8 mouse cellular contexts compared by ENCODE assay signal in the genomic region with DNA sequence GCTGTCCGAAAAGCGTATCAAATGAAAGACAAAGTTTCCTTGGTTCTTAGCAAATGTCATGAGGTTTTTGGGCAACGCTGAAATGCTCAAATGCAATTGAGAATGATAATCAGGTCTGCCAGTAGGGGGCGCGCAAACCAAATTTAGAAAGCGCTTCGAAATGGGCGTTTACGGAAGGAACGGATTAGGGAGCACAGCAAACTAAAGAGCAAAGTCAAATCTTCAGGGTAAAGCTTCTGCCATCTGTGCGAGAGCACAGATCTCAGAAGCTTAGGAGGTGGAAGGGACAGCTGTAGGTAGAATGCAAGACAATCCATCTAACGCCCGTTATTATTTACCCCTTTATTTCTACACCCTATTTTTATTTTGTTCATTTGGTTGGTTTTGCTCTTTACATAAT.
A peak's percentile ranks its signal among the peaks of the same experiment; 100 is the strongest.
DNase-seq lines count a peak whose midpoint lies in the region; ATAC-seq and TF ChIP-seq lines count a peak whose summit lies in the region.

No protein-coding gene starts in this region.

- 9% methylated on average over 13 of the region's 13 CpGs for WGBS in forebrain, embryonic 12.5 days
- 8% methylated on average over 13 of the region's 13 CpGs for WGBS in heart, embryonic 16.5 days
- 10% methylated on average over 13 of the region's 13 CpGs for WGBS in liver, embryonic 16.5 days (ENCODE audit: insufficient replicate concordance)
- 10% methylated on average over 13 of the region's 13 CpGs for WGBS in neural tube, embryonic 12.5 days
- 5% methylated on average over 13 of the region's 13 CpGs for WGBS in stomach, postnatal 0 days

- no peak for TF ChIP-seq EP300 in CH12.LX (IDR thresholded peaks at IDR 0.05; ENCODE audit: low read length)
- no peak for TF ChIP-seq EP300 in stomach, postnatal 0 days (optimal IDR thresholded peaks at IDR 0.05)

- TF ChIP-seq POLR2A in CH12.LX (IDR thresholded peaks at IDR 0.05; ENCODE audit: low read depth, low read length) = peak; percentile 57

- peak; percentile 96 for TF ChIP-seq RAD21 in CH12.LX (IDR thresholded peaks at IDR 0.05; ENCODE audit: low read depth, low read length)

- H3K27ac ChIP-seq in CH12.LX (ENCODE audit: insufficient read depth, low read depth) = peak overlapping the region; percentile 49; the same call in 1 of the 2 replicates
- no peak overlapping the region for H3K27ac ChIP-seq in forebrain, embryonic 12.5 days
- H3K27ac ChIP-seq in heart, embryonic 16.5 days (ENCODE audit: low read length) = no peak overlapping the region
- no peak overlapping the region for H3K27ac ChIP-seq in liver, embryonic 16.5 days (ENCODE audit: low read length)
- H3K27ac ChIP-seq in neural tube, embryonic 12.5 days = no peak overlapping the region
- no peak overlapping the region for H3K27ac ChIP-seq in stomach, postnatal 0 days (replicated peaks)

- peaks cover 14 to 50% of the 10 kb centered on the region in 2 experiments for H3K4me1 ChIP-seq in CH12.LX (ENCODE audit: control insufficient read depth in 1 of 2, insufficient read depth in 2 of 2)
- no peaks in the 10 kb centered on the region for H3K4me1 ChIP-seq in forebrain, embryonic 12.5 days
- no peaks in the 10 kb centered on the region for H3K4me1 ChIP-seq in heart, embryonic 16.5 days (ENCODE audit: control insufficient read depth, insufficient read depth, low read length)
- no peaks in the 10 kb centered on the region for H3K4me1 ChIP-seq in liver, embryonic 16.5 days (ENCODE audit: control insufficient read depth, low read depth, low read length)
- H3K4me1 ChIP-seq in neural tube, embryonic 12.5 days = no peaks in the 10 kb centered on the region
- H3K4me1 ChIP-seq in stomach, postnatal 0 days (replicated peaks; ENCODE audit: control insufficient read depth, insufficient read depth) = no peaks in the 10 kb centered on the region

- dilution Hi-C loops in CH12.LX (cut with MboI; ENCODE audit: extremely low pct_ligation_motif_present, extremely low pct_unique_long_range_greater_than_20kb, low sequenced_read_pairs) = no loop called here

- H3K9me3 ChIP-seq in CH12.LX (replicated peaks; ENCODE audit: low read length) = peaks cover 9% of the 10 kb centered on the region
- H3K9me3 ChIP-seq in forebrain, embryonic 12.5 days = no peaks in the 10 kb centered on the region
- no peaks in the 10 kb centered on the region for H3K9me3 ChIP-seq in heart, embryonic 16.5 days (replicated peaks; ENCODE audit: control insufficient read depth, low read length)
- no peaks in the 10 kb centered on the region for H3K9me3 ChIP-seq in liver, embryonic 16.5 days (replicated peaks; ENCODE audit: control insufficient read depth, low read length)
- H3K9me3 ChIP-seq in neural tube, embryonic 12.5 days = no peaks in the 10 kb centered on the region
- no peaks in the 10 kb centered on the region for H3K9me3 ChIP-seq in stomach, postnatal 0 days (ENCODE audit: control insufficient read depth, low read length)

- peak overlapping the region; percentile 64 for H3K9ac ChIP-seq in CH12.LX (ENCODE audit: insufficient read depth, low read depth)
- no peak overlapping the region for H3K9ac ChIP-seq in forebrain, embryonic 12.5 days
- H3K9ac ChIP-seq in heart, embryonic 16.5 days (ENCODE audit: low read length) = 0 out of 2 replicates have a peak overlapping the region, but pooled peaks have one; percentile 22
- H3K9ac ChIP-seq in liver, embryonic 16.5 days (ENCODE audit: low read depth, low read length) = no peak overlapping the region
- no peak overlapping the region for H3K9ac ChIP-seq in neural tube, embryonic 12.5 days
- no peak overlapping the region for H3K9ac ChIP-seq in stomach, postnatal 0 days (ENCODE audit: low read length)

- peak; percentile 61 to 92 for TF ChIP-seq CTCF in CH12.LX (conservative IDR thresholded peaks at IDR 0.05 in 1 of 2, IDR thresholded peaks at IDR 0.05 in 1 of 2; ENCODE audit: low read depth in 2 of 2, low read length in 2 of 2)
- TF ChIP-seq CTCF in stomach, postnatal 0 days (IDR thresholded peaks at IDR 0.05; ENCODE audit: low read depth) = peak; percentile 95

- peak; percentile 92 for DNase-seq in CH12.LX (ENCODE audit: extremely low read depth)
- DNase-seq in c-Kit-negative CD71-positive TER-119-positive erythroid progenitor cells, embryonic 14.5 days (ENCODE audit: low read depth, low spot score) = peak; percentile 8
- DNase-seq in kidney, postnatal 4 days = peak; percentile 89 to 91
- peak; percentile 81 for DNase-seq in stomach, postnatal 0 days (ENCODE audit: low spot score)

- 0 out of 2 replicates have a peak, but pooled peaks have one; percentile 23 for ATAC-seq in forebrain, embryonic 12.5 days (ENCODE audit: low FRiP score)
- ATAC-seq in heart, embryonic 16.5 days (replicated peaks; ENCODE audit: extremely low read depth, insufficient read depth, low FRiP score) = peak; percentile 14; the same call in 1 of the 2 replicates
- ATAC-seq in liver, embryonic 16.5 days (ENCODE audit: low read depth) = no peak
- ATAC-seq in neural tube, embryonic 12.5 days (ENCODE audit: low FRiP score, low read depth) = no peak
- ATAC-seq in stomach, postnatal 0 days (ENCODE audit: low FRiP score, low TSS enrichment) = peak; percentile 53; the same call in 1 of the 2 replicates

- H3K4me3 ChIP-seq in CH12.LX (replicated peaks in 1 of 3; ENCODE audit: low read depth in 2 of 3, low read length in 2 of 3, poor library complexity in 1 of 3) = peak overlapping the region in 1 of 3 experiments; percentile 25
- no peak overlapping the region for H3K4me3 ChIP-seq in forebrain, embryonic 12.5 days (replicated peaks)
- H3K4me3 ChIP-seq in heart, embryonic 16.5 days (ENCODE audit: low read length) = no peak overlapping the region
- H3K4me3 ChIP-seq in liver, embryonic 16.5 days (ENCODE audit: low read depth, low read length) = no peak overlapping the region
- no peak overlapping the region for H3K4me3 ChIP-seq in neural tube, embryonic 12.5 days
- H3K4me3 ChIP-seq in stomach, postnatal 0 days (ENCODE audit: low read depth, low read length) = peak overlapping the region; percentile 13; the same call in 1 of the 2 replicates

- H3K36me3 ChIP-seq in CH12.LX (replicated peaks in 1 of 2; ENCODE audit: control insufficient read depth in 1 of 2, insufficient read depth in 1 of 2, low read length in 1 of 2) = no peaks in the 10 kb centered on the region
- H3K36me3 ChIP-seq in forebrain, embryonic 12.5 days (replicated peaks) = no peaks in the 10 kb centered on the region
- no peaks in the 10 kb centered on the region for H3K36me3 ChIP-seq in heart, embryonic 16.5 days (ENCODE audit: control insufficient read depth, insufficient read depth)
- no peaks in the 10 kb centered on the region for H3K36me3 ChIP-seq in liver, embryonic 16.5 days (ENCODE audit: control insufficient read depth, insufficient read depth)
- no peaks in the 10 kb centered on the region for H3K36me3 ChIP-seq in neural tube, embryonic 12.5 days
- H3K36me3 ChIP-seq in stomach, postnatal 0 days (ENCODE audit: control insufficient read depth, insufficient read depth, low read length) = no peaks in the 10 kb centered on the region

- no peaks in the 10 kb centered on the region for H3K79me2 ChIP-seq in CH12.LX (replicated peaks; ENCODE audit: control insufficient read depth, extremely low read depth, insufficient read depth, poor library complexity, severe bottlenecking)

- in situ Hi-C loops in CH12.LX (cut with MboI; ENCODE audit: low pct_ligation_motif_present, low pct_unique_long_range_greater_than_20kb, low sequenced_read_pairs) = no loop called here

- H3K27me3 ChIP-seq in CH12.LX (replicated peaks) = no peaks in the 10 kb centered on the region
- H3K27me3 ChIP-seq in forebrain, embryonic 12.5 days = no peaks in the 10 kb centered on the region
- H3K27me3 ChIP-seq in heart, embryonic 16.5 days (ENCODE audit: control insufficient read depth, insufficient read depth, low read length) = no peaks in the 10 kb centered on the region
- no peaks in the 10 kb centered on the region for H3K27me3 ChIP-seq in liver, embryonic 16.5 days (ENCODE audit: control insufficient read depth, insufficient read depth, low read depth, low read length)
- H3K27me3 ChIP-seq in neural tube, embryonic 12.5 days (replicated peaks) = no peaks in the 10 kb centered on the region
- no peaks in the 10 kb centered on the region for H3K27me3 ChIP-seq in stomach, postnatal 0 days (ENCODE audit: control insufficient read depth, insufficient read depth, low read length)

- H3K4me2 ChIP-seq in CH12.LX (ENCODE audit: insufficient read depth, low read depth, poor library complexity, severe bottlenecking) = peak overlapping the region; percentile 92
- H3K4me2 ChIP-seq in forebrain, embryonic 12.5 days = no peak overlapping the region
- H3K4me2 ChIP-seq in heart, embryonic 16.5 days (ENCODE audit: low read depth, low read length) = peak overlapping the region; percentile 49
- peak overlapping the region; percentile 14; the same call in 1 of the 2 replicates for H3K4me2 ChIP-seq in liver, embryonic 16.5 days (ENCODE audit: low read depth, low read length)
- 0 out of 2 replicates have a peak overlapping the region, but pooled peaks have one; percentile 30 for H3K4me2 ChIP-seq in neural tube, embryonic 12.5 days (replicated peaks)
- peak overlapping the region; percentile 31; the same call in 1 of the 2 replicates for H3K4me2 ChIP-seq in stomach, postnatal 0 days (replicated peaks; ENCODE audit: low read depth)

TF ChIP-seq in CH12.LX, 34 proteins besides CTCF, POLR2A, EP300 and RAD21 (continues in another document):
- TF ChIP-seq NRF1 (IDR thresholded peaks at IDR 0.05; ENCODE audit: low read depth, low read length) (no peak), ZMIZ1 (IDR thresholded peaks at IDR 0.05; ENCODE audit: low read depth, low read length) (no peak), POLR2AphosphoS2 (IDR thresholded peaks at IDR 0.05; ENCODE audit: low read depth, low read length) (no peak), RCOR1 (conservative IDR thresholded peaks at IDR 0.05; ENCODE audit: low read depth, low read length) (no peak), ETS1 (conservative IDR thresholded peaks at IDR 0.05; ENCODE audit: low read depth, low read length) (no peak), MAX (IDR thresholded peaks at IDR 0.05; ENCODE audit: low read length) (no peak), CHD1 (IDR thresholded peaks at IDR 0.05; ENCODE audit: low read depth, low read length) (no peak), MXI1 (IDR thresholded peaks at IDR 0.05; ENCODE audit: low read depth, low read length) (no peak), TCF12 (IDR thresholded peaks at IDR 0.05; ENCODE audit: low read depth, low read length) (no peak), E2F4 (IDR thresholded peaks at IDR 0.05; ENCODE audit: insufficient replicate concordance, low read depth, low read length) (no peak), BHLHE40 (IDR thresholded peaks at IDR 0.05; ENCODE audit: low read depth, low read length) (no peak; the same call in 1 of the 2 replicates), CHD2 (IDR thresholded peaks at IDR 0.05; ENCODE audit: low read length) (no peak), MEF2A (IDR thresholded peaks at IDR 0.05; ENCODE audit: borderline replicate concordance, low read depth, low read length) (peak; percentile 37; the same call in 1 of the 2 replicates), GABPA (IDR thresholded peaks at IDR 0.05; ENCODE audit: insufficient replicate concordance, low read depth, low read length) (no peak), SMC3 (IDR thresholded peaks at IDR 0.05; ENCODE audit: low read depth, low read length) (peak; percentile 78), JUND (conservative IDR thresholded peaks at IDR 0.05; ENCODE audit: low read depth, low read length) (no peak)

Comparison
In these comparisons a context has a peak if more than half of its experiments do, and no peak if none do; other contexts are left out.
1. DNase-seq: peak in every context shown above with its lines; median percentile 92 in CH12.LX; 90 in kidney, postnatal 4 days; 81 in stomach, postnatal 0 days; 8 in c-Kit-negative CD71-positive TER-119-positive erythroid progenitor cells, embryonic 14.5 days.
2. H3K9ac ChIP-seq: peak in CH12.LX (single experiment) and heart, embryonic 16.5 days (single experiment); none in forebrain, embryonic 12.5 days (single experiment), liver, embryonic 16.5 days (single experiment), neural tube, embryonic 12.5 days (single experiment) and stomach, postnatal 0 days (single experiment).
3. ATAC-seq: peak in forebrain, embryonic 12.5 days (single experiment), heart, embryonic 16.5 days (single experiment) and stomach, postnatal 0 days (single experiment); none in liver, embryonic 16.5 days (single experiment) and neural tube, embryonic 12.5 days (single experiment).